Mouse (Mus musculus): Measurements from ENCODE around the gene Trim16. TPM values are rescaled to one million over a fixed set of nuclear protein-coding genes. Genes with fewer than 3 reads are reported as not detected.

Trim16 gene
- polyA plus RNA-seq, 1 experiment = 3.7 TPM

- H3K27ac ChIP-seq (ENCODE audit: insufficient read depth, low read depth, low read length) = no peak overlapping the region
- peak; percentile 21 for DNase-seq
- 70% methylated on average over 9 of the region's 9 CpGs for WGBS
- H3K4me1 ChIP-seq (ENCODE audit: control insufficient read depth, insufficient read depth, low read length) = peaks cover 3% of the 10 kb centered on the region; the same call in 1 of the 2 replicates
- H3K27me3 ChIP-seq (replicated peaks; ENCODE audit: control insufficient read depth, insufficient read depth, low read length) = no peaks in the 10 kb centered on the region
- no peak overlapping the region for H3K4me3 ChIP-seq (ENCODE audit: insufficient read depth, low read depth, low read length)
- no peaks in the 10 kb centered on the region for H3K36me3 ChIP-seq (ENCODE audit: control insufficient read depth, insufficient read depth, low read length)
- TF ChIP-seq POLR2A (IDR thresholded peaks at IDR 0.05; ENCODE audit: low read depth, low read length) (no peak), CTCF (conservative IDR thresholded peaks at IDR 0.05; ENCODE audit: insufficient read depth, insufficient read length, low read depth, low read length) (no peak)
Observed at GRCm38 (mm10) chr11:62873479-62873878, 53.4 kb downstream of the Trim16 start.

GRCm38 (mm10) chr11:62875696-62876095 lies 55.7 kb downstream of the Trim16 start:
- peak; percentile 53 for DNase-seq
- H3K4me1 ChIP-seq (ENCODE audit: control insufficient read depth, insufficient read depth, low read length) = peaks cover 5% of the 10 kb centered on the region; the same call in 1 of the 2 replicates
- H3K27ac ChIP-seq (ENCODE audit: insufficient read depth, low read depth, low read length) = no peak overlapping the region
- H3K4me3 ChIP-seq (ENCODE audit: insufficient read depth, low read depth, low read length) = no peak overlapping the region
- 93% methylated on average over 1 of the region's 1 CpGs for WGBS
- TF ChIP-seq POLR2A (IDR thresholded peaks at IDR 0.05; ENCODE audit: low read depth, low read length) (no peak), CTCF (conservative IDR thresholded peaks at IDR 0.05; ENCODE audit: insufficient read depth, insufficient read length, low read depth, low read length) (no peak)
- H3K36me3 ChIP-seq (ENCODE audit: control insufficient read depth, insufficient read depth, low read length) = no peaks in the 10 kb centered on the region
- H3K27me3 ChIP-seq (replicated peaks; ENCODE audit: control insufficient read depth, insufficient read depth, low read length) = no peaks in the 10 kb centered on the region

- H3K4me1 ChIP-seq (ENCODE audit: control insufficient read depth, insufficient read depth, low read length) = peaks cover 5% of the 10 kb centered on the region; the same call in 1 of the 2 replicates
- H3K4me3 ChIP-seq (ENCODE audit: insufficient read depth, low read depth, low read length) = no peak overlapping the region
- TF ChIP-seq CTCF (conservative IDR thresholded peaks at IDR 0.05; ENCODE audit: insufficient read depth, insufficient read length, low read depth, low read length) (no peak), POLR2A (IDR thresholded peaks at IDR 0.05; ENCODE audit: low read depth, low read length) (no peak)
- H3K27ac ChIP-seq (ENCODE audit: insufficient read depth, low read depth, low read length) = no peak overlapping the region
- H3K36me3 ChIP-seq (ENCODE audit: control insufficient read depth, insufficient read depth, low read length) = no peaks in the 10 kb centered on the region
- DNase-seq = no peak
- H3K27me3 ChIP-seq (replicated peaks; ENCODE audit: control insufficient read depth, insufficient read depth, low read length) = no peaks in the 10 kb centered on the region
- WGBS = 83% methylated on average over 4 of the region's 4 CpGs
Observed at GRCm38 (mm10) chr11:62876445-62876844, 56.4 kb downstream of the Trim16 start.

GRCm38 (mm10) chr11:62877391-62877790 lies 57.4 kb downstream of the Trim16 start:
- peaks cover 5% of the 10 kb centered on the region; the same call in 1 of the 2 replicates for H3K4me1 ChIP-seq (ENCODE audit: control insufficient read depth, insufficient read depth, low read length)
- 71% methylated on average over 1 of the region's 1 CpGs for WGBS
- no peaks in the 10 kb centered on the region for H3K36me3 ChIP-seq (ENCODE audit: control insufficient read depth, insufficient read depth, low read length)
- TF ChIP-seq CTCF (conservative IDR thresholded peaks at IDR 0.05; ENCODE audit: insufficient read depth, insufficient read length, low read depth, low read length) (no peak), POLR2A (IDR thresholded peaks at IDR 0.05; ENCODE audit: low read depth, low read length) (no peak)
- no peak overlapping the region for H3K4me3 ChIP-seq (ENCODE audit: insufficient read depth, low read depth, low read length)
- no peaks in the 10 kb centered on the region for H3K27me3 ChIP-seq (replicated peaks; ENCODE audit: control insufficient read depth, insufficient read depth, low read length)
- H3K27ac ChIP-seq (ENCODE audit: insufficient read depth, low read depth, low read length) = no peak overlapping the region
- DNase-seq = no peak

- H3K27me3 ChIP-seq (replicated peaks; ENCODE audit: control insufficient read depth, insufficient read depth, low read length) = no peaks in the 10 kb centered on the region
- TF ChIP-seq CTCF (conservative IDR thresholded peaks at IDR 0.05; ENCODE audit: insufficient read depth, insufficient read length, low read depth, low read length) (no peak), POLR2A (IDR thresholded peaks at IDR 0.05; ENCODE audit: low read depth, low read length) (no peak)
- peak overlapping the region; percentile 49; the same call in 1 of the 2 replicates for H3K27ac ChIP-seq (ENCODE audit: insufficient read depth, low read depth, low read length)
- H3K4me1 ChIP-seq (ENCODE audit: control insufficient read depth, insufficient read depth, low read length) = peaks cover 5% of the 10 kb centered on the region; the same call in 1 of the 2 replicates
- WGBS = 14% methylated on average over 9 of the region's 9 CpGs
- H3K4me3 ChIP-seq (ENCODE audit: insufficient read depth, low read depth, low read length) = peak overlapping the region; percentile 49
- DNase-seq = no peak
- H3K36me3 ChIP-seq (ENCODE audit: control insufficient read depth, insufficient read depth, low read length) = no peaks in the 10 kb centered on the region
Observed at GRCm38 (mm10) chr11:62878728-62879127, 58.7 kb downstream of the Trim16 start.

GRCm38 (mm10) chr11:62879220-62880048 lies 59.4 kb downstream of the Trim16 start, which contains the start of gene Tvp23b:
Gene Tvp23b, plus strand, starts transcription at chr11:62879455.
- Histone ChIP-seq H3K36me3 (ENCODE audit: control insufficient read depth, insufficient read depth, low read length) (no peaks in the 10 kb centered on the region; the same call in 1 of the 2 replicates), H3K4me3 (ENCODE audit: insufficient read depth, low read depth, low read length) (peak within 1 kb of the TSS; percentile 74), H3K27ac (ENCODE audit: insufficient read depth, low read depth, low read length) (peak within 1 kb of the TSS; percentile 68), H3K4me1 (ENCODE audit: control insufficient read depth, insufficient read depth, low read length) (peaks cover 5% of the 10 kb centered on the region; the same call in 1 of the 2 replicates), H3K27me3 (replicated peaks; ENCODE audit: control insufficient read depth, insufficient read depth, low read length) (no peaks in the 10 kb centered on the region)
- under 1% methylated on average over 55 of the region's 55 CpGs for WGBS
- peak; percentile 99 for DNase-seq
- no peak for TF ChIP-seq CTCF (conservative IDR thresholded peaks at IDR 0.05; ENCODE audit: insufficient read depth, insufficient read length, low read depth, low read length)
- peak; percentile 60 for TF ChIP-seq POLR2A (IDR thresholded peaks at IDR 0.05; ENCODE audit: low read depth, low read length)

- 90% methylated on average over 8 of the region's 8 CpGs for WGBS
- Histone ChIP-seq H3K27me3 (replicated peaks; ENCODE audit: control insufficient read depth, insufficient read depth, low read length) (no peaks in the 10 kb centered on the region), H3K4me3 (ENCODE audit: insufficient read depth, low read depth, low read length) (no peak overlapping the region), H3K4me1 (ENCODE audit: control insufficient read depth, insufficient read depth, low read length) (peaks cover 2% of the 10 kb centered on the region; the same call in 1 of the 2 replicates), H3K27ac (ENCODE audit: insufficient read depth, low read depth, low read length) (no peak overlapping the region), H3K36me3 (ENCODE audit: control insufficient read depth, insufficient read depth, low read length) (peaks cover 3% of the 10 kb centered on the region)
- no peak for TF ChIP-seq CTCF (conservative IDR thresholded peaks at IDR 0.05; ENCODE audit: insufficient read depth, insufficient read length, low read depth, low read length)
- TF ChIP-seq POLR2A (IDR thresholded peaks at IDR 0.05; ENCODE audit: low read depth, low read length) = no peak
- no peak for DNase-seq
Observed at GRCm38 (mm10) chr11:62883407-62883806, 63.4 kb downstream of the Trim16 start.

All from kidney, adult 2 months (tissue).